Mouse (Mus musculus) spleen, embryonic (tissue): ENCODE measurements at regions not wholly inside any gene's neighbourhood (a gene's known extent, or its start where the extent isn't known, plus 50 kb on each side); places are given as distances from the start of the nearest gene placed in this dataset.

Experiments
- CTCF ChIA-PET: fragments of 350-600 bp; sonication (Branson Sonifier 250); formaldehyde crosslinking; loops from one replicate; lab custom pipeline; 2022; lab: Charles Lee

- CTCF ChIA-PET = no interaction called here
Observed at GRCm38 (mm10) chr2:148279200-148279599, 115.9 kb upstream of the Sstr4 start.

- CTCF ChIA-PET = interaction anchor here (0.7 kb wide), 1 partner anchor 253 kb away, joined by 5 read pairs; no protein-coding TSS in a partner anchor
Observed at GRCm38 (mm10) chr2:148290326-148290725, 104.8 kb upstream of the Sstr4 start.

- CTCF ChIA-PET = no interaction called here
Observed at GRCm38 (mm10) chr2:148292442-148292841, 102.7 kb upstream of the Sstr4 start.

- CTCF ChIA-PET = no interaction called here
Observed at GRCm38 (mm10) chr2:148292895-148293294, 102.2 kb upstream of the Sstr4 start.

- CTCF ChIA-PET = no interaction called here
Observed at GRCm38 (mm10) chr2:148300879-148301278, 94.3 kb upstream of the Sstr4 start.

GRCm38 (mm10) chr2:148312255-148312654, 82.9 kb upstream of the Sstr4 start:
- CTCF ChIA-PET = no interaction called here

- CTCF ChIA-PET = no interaction called here
Observed at GRCm38 (mm10) chr2:148320896-148321295, 74.2 kb upstream of the Sstr4 start.

- CTCF ChIA-PET = no interaction called here
Observed at GRCm38 (mm10) chr2:148325362-148325761, 69.8 kb upstream of the Sstr4 start.

- CTCF ChIA-PET = no interaction called here
Observed at GRCm38 (mm10) chr2:148325854-148326387, 69.2 kb upstream of the Sstr4 start.

- CTCF ChIA-PET = no interaction called here
Observed at GRCm38 (mm10) chr2:148326414-148326813, 68.7 kb upstream of the Sstr4 start.

GRCm38 (mm10) chr2:148327552-148327951, 67.6 kb upstream of the Sstr4 start:
- CTCF ChIA-PET = no interaction called here

GRCm38 (mm10) chr2:148330368-148330767, 64.8 kb upstream of the Sstr4 start:
- CTCF ChIA-PET = no interaction called here

GRCm38 (mm10) chr2:148334555-148334954, 60.6 kb upstream of the Sstr4 start:
- CTCF ChIA-PET = no interaction called here

GRCm38 (mm10) chr2:148336626-148337025, 58.5 kb upstream of the Sstr4 start:
- CTCF ChIA-PET = interaction anchor here (0.5 kb wide), 1 partner anchor 182 kb away, joined by 3 read pairs; no protein-coding TSS in a partner anchor

- CTCF ChIA-PET = no interaction called here
Observed at GRCm38 (mm10) chr2:148338308-148338768, 56.8 kb upstream of the Sstr4 start.

- CTCF ChIA-PET = no interaction called here
Observed at GRCm38 (mm10) chr2:148338894-148339293, 56.2 kb upstream of the Sstr4 start.

- CTCF ChIA-PET = no interaction called here
Observed at GRCm38 (mm10) chr2:148344193-148344592, 51.0 kb upstream of the Sstr4 start.
